Mouse (Mus musculus): ENCODE results near the gene Crtc3.

Crtc3 gene

DNA sequence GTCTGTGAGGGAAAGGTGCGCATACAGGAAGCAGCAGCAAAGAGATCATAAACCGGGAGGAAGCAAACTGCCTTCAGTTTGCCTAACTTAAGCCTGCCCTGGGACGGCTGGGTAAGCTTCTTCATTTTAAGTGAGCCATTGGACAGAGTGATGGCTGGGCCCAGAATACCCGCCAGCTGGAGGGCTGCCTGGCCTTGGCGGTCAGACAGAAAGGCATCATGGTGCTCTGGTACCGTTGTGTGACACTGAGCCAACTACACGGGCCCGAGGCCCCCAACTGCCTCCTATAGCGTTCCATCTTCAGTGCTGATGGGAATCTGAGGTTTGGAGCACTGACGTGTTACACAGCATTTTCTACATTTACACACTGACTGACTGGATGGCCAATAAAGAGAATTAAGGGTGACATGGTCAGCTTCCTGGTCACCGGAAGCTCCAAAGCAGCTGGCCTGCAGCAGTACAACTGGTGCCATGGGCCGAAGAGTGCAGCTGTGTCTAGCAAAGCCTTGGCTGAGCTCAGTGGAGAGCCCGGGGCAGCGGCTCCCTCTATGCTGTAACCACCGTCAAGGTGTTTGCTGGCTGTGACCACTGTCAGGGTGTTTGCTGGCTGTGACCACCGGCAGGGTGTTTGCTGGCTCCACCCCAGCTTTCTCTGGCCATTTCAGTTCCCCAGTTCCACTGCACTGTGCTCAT, 99.5 kb downstream of the Crtc3 start:
- DNase-seq = peak; percentile 77 to 79

DNA sequence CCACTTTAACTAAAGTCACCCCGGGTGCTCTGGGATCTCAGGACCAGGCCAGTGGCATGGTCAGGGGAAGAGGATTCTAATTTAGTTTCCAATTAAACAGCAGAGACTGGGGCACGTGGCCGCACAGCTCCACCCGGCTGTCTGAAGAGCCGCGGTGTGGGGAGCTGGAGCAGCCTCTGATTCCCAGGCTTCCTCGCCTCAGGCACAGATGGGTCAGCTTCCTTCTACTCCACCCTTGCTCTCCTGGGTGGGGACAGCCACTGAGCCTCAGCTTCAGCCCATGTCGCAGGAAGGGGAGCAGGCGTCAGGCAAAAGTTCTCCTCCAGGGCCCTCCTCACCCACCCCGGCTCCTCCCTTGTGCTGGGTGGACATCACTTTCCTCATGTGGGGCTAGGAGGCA, 101.0 kb downstream of the Crtc3 start:
- peak; percentile 62 to 66 for DNase-seq

DNA sequence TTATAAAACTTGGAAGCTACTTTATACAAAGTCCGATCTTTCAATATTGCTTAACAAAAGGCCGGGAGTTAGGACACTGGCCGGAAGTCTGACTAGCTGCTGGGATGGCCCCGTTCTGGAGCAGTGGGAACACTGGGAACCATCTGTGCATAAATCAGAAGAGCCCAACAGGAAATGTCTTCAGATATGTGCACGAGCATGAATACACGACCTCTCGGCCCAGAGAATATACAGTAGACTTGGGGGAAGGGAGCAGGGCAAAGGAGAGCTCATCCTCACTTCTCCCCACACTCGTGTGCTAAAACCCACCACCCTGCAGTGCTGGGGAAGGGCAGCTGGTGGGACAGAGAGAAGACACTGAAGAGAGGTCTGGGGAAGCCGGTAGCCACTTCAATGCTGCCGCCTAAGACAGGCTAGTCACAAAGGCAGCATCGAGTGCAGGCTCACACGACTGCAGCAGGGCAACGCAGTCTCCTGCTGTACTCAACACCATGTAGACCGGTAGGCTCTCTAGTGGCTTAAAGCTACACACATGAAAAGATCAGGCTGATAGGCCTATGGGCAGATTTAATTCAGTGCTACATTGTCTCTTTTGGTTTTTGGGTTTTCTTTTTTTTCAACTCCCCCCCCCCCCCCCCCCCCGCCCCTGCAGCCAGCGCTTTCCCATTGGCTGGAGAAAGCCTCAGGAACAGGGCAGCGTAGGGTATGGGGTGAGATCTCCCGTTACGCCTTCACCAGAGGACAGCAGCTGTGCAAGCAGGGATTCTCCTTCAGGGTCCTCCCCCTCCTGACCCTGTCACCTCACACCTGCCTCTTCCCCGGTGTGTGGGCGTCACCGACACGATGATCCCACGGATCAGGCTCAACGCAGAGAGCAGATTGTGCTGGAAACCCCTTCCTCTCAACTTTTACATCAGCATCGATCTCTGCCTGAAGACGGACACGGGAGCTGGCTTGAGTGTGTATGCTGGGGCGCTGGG, 101.7 kb downstream of the Crtc3 start:
- DNase-seq = peak; percentile 48 to 50

DNA sequence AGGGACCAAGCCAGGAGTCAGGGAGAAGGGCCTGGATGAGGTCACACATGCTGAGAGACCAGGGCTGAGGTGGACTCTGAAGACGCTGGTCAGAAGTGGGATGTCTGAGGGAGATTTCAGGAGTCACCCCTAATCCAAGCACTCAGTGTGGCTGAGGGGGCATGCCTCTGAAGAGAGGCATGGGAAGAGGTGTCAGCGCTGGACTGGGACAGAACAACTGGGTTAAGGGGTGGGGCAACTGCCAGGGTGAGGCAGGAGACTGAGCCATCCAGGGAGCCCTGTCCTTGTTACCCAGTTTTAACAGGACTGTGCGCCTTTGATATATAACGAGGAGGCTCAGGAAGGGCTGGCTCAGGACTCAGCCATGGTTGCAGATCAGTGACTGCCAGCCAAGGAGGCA, 102.5 kb downstream of the Crtc3 start:
- DNase-seq = peak; percentile 25 to 32

DNA sequence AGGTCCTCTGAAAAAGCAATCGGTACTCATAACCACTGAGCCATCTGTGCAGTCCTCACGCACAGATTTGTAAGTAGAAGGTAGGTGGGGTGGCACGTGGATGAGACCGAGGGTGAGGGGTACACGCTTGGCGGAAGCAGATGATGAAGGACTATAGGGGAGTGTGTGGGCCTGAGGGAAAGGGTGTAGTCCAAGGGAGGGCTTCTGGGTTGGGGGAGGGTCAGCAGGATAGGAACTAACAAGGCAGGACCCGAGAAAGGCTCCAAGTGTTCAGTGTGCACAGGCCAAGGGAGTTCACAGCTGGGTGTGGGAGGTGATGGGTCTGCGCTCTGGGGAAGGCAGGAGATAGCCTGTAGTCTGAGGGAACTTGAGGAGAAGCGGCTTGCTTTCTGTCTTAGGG, 103.3 kb downstream of the Crtc3 start:
- DNase-seq = no peak

DNA sequence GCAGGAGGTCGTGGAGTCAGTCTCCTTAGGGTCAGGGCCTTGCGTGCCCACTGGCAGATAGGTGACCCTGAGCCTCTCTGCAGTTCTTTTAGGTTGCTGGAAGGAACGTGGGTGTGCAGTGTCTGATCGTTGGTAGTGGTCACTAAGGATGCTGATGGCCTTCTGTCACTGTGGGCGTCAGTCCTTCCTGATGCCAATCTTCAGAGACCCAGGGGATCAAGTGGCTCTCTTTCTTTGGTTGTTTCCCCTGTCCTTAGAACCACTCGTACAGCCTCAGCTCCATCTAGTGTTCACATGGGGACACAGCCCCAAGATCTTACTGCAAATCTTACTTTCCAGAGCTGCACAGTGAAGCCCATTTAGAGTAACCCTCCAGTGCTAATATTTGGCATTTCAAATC, 104.7 kb downstream of the Crtc3 start:
- DNase-seq = peak; percentile 62 to 69

DNA sequence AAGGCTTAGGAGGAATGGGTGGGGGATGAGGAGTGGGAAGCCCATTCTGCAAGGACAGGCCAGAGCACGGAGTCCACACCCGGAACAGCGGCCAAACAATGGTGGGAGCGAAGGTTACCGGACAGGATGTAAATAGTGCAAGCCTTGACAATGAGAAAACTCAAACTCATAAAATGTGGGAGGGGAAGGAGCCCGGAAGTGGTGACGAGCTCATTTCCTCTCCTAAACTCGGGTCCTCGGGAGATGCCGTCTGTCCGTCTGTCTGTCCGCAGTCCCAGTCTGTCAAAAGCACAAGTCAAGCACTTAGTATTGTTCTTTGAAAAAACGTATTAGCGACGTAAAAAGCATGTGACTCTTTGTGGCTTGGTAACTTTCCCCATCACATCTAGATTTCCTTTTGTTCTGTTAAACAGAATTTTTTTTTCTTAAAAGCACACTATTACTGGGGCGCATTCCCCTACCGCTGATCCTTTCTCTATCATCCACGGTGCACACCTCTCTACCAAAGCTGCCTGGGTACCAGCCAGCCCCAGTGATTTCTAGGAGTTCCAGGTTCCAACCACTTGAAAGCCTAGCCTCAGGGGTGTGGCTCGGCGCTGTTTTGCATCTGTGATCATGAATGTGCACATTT, 105.7 kb downstream of the Crtc3 start:
- DNase-seq = no peak

DNA sequence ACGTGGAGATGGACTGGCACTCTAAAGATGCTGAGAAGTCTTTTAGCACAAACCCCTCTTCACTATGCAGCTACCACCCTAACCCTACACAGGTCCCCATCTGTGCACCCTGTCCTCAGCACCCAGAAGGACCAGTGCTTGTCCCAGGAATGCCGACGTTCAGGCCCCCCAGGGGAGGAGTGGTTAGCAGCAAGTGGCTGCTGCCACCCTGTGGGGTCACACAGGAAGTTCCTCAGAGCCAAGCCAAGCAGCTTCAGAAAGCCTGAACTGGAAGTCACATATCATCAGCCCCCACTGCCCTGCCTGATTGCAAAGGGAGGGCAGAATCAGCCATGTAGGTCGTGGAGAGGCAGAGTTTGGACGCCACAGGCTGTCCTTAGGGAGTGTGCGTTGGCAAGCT, 108.3 kb downstream of the Crtc3 start:
- peak in 1 of 2 experiments; percentile 27 for DNase-seq

DNA sequence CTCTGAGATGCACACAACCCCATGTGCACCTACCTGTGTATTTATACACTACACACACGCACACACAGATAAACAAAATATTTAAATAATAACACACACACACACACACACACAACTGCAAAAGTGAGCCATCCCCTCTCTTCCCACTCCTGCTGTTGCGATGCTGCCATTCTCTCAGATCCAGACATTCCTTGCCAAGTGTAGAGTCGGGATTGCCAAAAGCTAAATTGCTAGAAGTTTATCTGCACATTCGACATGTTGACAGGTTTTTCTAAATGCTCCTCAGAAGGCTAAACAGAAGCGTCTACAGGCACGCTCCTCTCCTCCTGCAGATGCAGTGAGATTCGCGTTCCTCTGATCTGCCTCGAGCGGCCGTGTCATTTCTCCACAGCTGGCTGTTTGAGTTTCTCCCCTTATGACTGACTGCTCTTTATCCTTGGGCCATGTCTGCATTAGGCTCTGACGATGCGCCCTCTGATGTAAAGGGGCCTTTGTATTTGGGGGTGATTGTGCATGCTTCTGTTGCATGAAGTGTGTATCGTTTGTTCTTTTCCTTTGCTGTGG, 111.2 kb downstream of the Crtc3 start:
- DNase-seq = no peak

DNA sequence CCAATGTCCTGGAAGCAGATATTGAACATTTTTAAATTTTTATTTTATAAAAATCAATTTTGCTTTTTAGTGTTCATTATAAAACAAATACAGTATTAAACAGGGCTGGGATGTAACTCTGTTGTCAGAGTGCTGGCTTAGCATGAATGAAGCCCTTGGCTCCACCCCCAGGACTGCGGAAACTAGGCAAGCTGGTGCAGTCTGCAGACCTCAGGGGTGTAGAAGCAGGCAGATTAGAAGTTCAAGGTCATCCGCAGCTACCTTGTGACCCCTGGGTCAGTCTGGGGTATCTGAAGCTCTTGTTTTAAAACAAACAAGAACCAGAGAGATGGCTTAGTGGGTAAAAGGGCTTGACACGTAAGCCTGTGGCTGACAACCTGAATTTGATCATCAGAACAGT, 112.1 kb downstream of the Crtc3 start:
- no peak for DNase-seq

DNA sequence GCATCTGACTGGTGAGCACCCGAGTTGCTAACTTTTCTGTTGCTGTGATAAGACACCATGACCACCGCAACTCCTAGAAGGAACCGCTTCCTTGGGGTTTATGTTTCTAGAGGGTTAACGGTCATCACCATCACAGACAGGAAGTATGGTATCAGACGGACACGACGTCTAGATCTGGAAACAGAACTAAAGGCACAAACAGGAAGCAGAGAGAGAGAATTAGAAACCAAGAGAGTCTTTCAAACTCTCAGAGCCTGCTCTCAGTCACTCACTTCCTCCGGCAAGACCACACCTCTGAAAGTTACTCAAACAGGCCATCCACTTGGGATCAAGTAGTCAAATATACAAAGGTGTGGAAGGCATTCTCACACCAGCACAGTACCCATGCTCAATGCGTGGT, 112.9 kb downstream of the Crtc3 start:
- no peak for DNase-seq

DNA sequence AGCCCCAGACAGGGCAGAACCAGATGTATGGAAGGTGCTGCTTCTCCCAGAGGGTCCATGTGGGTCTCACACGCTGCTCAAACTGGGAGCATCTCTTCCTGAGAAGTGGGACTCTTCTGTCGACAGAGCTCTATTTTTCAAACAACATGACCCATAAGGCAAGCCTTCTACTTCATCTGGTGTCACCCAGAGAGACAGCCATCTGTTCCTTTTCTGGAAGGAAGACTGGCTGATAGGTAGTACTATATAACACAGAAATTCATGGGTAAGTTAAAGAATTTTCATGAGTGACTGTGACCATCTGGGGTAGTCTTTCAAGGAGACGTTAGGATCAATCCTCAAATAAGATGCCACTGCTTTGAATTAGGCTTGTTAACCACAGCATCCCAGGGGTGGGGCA, 115.6 kb downstream of the Crtc3 start:
- peak; percentile 25 to 31 for DNase-seq

DNA sequence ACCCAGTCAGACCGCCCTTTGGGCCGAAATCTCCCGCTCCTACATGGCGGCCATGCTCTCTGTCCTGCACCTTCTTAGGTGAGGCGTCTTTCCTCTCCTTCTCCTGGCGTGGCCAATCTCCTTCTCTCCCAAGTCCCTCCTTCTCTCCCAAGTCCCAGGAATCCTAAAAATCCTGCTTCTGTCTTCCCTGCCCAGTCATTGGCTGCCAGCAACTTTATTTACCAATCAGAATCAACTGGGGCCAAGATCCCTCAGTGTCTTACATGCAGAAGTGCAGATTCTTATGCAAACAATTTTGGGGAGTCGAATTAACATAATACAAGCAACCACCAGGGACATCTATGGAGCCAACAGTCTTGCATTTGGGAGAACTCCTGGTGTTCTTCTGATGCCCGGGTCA, 120.7 kb downstream of the Crtc3 start:
- DNase-seq = no peak

DNA sequence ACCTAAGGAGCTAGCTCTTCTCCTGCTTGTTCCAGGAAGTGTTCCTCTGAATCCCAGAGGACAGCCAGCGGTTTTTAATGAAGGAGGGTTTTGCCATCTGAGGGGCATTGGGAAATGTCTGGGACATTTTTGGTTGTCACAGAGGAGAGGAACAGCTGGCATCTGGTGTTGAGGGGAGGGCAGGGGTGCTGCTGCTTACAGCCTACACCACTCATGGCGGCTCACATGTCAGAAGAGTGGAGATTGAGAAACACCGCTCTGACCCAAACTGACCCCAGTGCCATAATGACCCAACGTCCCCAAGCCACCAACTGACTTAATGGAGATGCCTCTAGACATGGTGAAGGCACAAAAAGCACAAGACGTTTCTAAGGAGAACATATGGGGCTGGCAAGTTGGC, 126.7 kb downstream of the Crtc3 start:
- DNase-seq = no peak

DNA sequence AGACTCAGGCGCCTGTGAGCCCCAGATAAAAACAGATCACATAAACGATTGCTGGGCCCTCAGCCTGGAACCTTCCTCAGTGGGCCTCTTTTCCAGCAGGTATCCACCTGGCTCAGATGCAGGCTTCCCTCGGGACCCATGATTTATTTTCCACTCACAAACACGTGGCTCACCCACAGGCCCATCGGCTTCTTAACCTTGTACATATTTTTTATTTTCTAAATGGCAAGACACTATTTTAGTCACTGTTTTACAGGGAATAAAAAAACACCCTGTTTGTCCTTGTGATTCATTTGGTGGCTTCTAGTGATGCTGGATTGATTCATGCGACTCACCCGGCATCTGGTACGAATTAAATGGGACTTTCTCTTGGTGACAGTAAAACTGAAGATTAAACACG, 127.4 kb downstream of the Crtc3 start:
- no peak for DNase-seq

DNA sequence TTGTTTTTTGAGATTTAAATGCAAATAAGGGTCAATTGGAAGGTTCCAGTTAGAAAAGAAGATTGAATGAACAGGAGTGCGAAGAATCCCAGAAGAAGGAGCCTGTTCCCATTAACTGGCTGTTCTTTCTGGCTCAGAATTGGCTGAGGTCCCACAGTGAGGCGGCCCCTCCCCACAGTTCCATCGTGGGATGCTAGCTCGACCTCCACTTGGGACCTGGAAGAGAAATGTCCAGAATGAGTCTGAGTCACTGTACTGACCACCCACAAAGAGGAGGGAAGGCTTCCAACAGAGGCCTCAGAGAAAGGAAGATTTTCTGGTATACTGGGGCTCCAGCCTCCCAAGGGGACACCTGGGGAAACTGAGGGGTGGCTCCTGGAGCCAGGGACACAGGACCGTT, 130.1 kb downstream of the Crtc3 start:
- no peak for DNase-seq

DNA sequence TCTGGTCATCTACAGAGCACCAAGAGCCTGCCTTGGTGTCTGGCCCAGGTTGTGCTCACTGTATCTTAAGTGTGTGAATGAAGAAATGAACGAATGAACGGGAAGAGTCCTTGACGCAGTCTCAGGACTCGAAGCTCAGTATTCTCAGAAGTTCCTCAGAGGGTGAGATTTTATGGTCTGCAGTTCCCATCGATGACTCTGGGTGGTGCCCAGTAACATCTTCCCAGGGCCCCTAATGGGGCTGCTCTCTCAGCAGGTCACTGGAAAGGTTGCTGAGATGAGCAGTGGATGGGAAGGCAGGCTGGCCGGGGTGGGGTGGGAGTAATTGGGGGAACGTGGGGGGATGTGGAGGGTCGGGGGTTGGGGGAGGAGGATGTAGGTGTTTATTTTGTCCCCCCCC, 130.6 kb downstream of the Crtc3 start:
- peak in 1 of 2 experiments; percentile 19 for DNase-seq

DNA sequence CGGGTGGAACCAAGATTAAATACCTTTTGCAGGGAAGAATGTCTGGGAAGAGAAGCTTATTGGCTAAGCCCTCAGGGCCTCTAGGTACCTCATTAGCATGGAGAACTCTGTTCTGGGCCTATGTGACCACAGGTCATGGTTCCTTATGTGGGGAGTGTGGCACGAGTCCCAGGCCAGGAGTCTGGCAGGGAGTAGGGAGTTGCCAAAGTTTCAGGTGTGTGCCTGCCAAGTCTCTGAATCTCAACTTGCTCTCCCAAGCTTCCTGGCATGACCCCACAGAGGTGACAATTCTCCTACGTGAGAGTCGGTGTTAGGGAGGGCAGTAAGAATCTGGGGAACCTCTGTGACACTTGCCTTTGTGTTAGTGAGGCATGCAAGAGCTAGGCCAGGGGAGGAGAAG, 131.5 kb downstream of the Crtc3 start:
- DNase-seq = no peak

DNA sequence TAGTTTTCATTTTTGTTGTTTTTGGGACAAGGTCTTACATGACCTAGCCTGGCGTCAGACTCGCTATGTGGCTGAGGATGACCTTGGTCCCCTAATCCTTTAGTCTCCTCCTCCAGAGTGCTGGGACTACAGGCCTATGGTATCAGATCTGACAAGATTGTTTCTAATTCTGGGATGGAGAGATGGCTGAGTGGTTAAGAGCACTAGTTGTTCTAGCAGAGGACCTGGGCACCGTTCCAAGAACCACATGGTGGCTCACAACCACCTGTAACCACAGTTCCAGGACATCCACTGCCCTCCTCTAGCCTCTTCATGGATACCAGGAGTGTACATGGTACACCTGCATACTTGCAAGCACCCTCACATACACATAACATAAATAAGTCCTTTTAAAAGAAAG, 132.5 kb downstream of the Crtc3 start:
- DNase-seq = peak in 1 of 2 experiments; percentile 16

DNA sequence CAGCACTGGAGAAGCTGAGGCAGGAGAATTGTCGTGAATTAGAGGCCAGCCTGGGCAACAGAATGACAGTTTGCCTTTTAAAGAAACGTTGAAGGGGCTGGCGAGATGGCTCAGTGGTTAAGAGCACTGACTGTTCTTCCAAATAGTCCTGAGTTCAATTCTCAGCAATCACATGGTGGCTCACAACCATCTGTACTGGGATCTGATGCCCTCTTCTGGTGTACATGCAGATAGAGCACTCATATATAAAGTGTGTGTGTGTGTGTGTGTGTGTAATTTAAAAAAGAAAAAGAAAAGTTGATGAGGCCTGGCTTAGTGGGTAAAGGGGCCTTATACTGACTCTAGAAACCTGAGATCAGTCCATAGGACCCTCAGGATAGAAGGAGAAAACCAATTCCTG, 133.5 kb downstream of the Crtc3 start:
- DNase-seq = no peak

DNA sequence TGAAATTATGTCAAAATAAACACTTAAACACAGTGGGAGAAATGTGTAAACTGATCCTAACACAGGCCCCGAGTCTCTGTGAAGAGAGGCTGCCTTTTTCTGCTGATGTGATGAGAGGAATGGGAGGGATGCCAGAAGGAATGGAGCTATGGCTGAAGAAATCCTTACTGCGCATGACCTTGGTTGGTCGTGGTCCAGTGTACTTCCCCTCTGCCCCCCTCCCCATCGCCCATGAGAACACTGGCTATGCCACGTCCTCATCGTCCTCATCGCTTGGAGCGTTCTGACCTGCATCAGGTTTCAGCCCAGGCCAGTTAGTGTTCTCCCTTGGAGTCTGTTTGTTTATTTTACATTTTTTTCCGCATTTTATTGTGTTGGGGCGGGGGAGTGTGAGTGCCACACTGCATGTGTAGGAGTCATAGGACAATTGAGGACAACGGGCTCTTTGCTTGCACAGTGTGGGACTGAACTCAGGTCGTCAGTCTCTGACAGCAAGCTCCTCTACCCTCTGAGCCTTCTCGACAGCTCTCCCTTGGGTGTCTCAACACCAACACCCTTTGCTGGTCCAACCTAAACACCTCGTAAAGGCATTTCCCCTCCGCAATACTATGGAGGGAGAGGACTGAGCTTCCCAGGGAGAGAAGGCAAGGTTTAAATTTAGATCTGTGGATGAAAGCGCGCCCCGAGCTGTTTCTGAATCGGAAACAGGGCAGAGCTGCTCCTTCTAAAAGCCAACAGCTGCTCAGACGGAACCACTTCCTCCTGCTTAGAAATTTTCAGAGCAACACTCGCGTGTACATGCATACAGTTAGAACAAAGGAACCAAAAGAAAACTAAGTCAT, 134.3 kb downstream of the Crtc3 start:
- no peak for DNase-seq

DNA sequence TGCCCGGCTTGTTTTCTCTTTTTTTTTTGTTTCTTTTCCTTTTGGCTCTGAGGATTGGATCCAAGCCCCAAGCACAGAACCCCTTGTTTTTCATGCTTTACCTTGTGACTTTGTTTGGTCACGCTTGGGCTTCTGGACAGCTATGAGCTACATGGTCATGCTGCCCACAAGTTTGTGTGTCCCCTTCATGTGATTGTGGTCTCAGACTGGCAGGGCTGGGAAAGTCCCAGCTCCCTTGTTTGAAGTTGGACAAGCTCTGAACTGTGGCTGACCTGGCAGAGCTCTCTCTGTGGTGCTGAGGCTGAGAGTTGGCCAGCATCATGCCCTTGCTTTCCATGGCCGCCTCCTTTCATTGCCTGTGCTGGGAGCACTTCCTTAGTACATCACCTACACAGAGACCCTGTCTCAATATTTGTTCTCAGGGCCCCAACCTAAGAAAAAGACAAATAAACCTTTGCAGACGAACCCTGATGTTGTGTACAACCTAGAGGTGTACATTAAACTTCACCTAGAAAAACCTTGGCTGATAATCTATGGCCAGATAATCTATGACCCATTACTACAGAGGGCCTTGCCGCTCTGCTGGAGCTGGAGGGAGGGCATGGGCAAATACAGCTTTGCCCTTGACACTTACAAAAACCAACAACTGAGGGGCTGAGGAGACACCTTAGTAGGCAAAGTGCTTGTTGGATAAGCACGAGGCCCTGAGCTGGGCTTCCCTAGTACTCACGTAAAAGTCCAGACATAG, 140.0 kb downstream of the Crtc3 start:
- no peak for DNase-seq
